Mouse (Mus musculus): ENCODE data around the gene Nsmce4a.

DNA sequence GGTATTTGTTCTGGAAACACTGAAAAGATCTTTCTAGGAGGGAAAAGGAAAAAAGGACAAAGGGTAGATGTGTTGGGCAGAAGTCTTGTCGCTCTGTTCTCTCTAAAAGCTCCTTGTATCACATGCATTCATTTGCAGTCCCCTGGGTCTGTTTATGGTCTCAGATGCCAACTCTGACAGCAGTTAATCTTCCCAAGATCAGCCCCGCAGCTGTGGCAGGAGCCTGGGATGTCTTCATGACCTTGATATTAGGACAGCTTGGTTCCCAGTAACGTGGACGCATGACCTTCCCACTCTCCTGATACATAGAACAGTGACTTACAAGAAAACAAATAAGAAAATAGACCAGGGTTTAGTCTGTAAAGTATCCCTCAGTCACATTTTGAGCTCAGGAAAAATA, 41.1 kb upstream of the Nsmce4a start:
- no peak for TF ChIP-seq CTCF (IDR thresholded peaks at IDR 0.05; ENCODE audit: borderline replicate concordance, control insufficient read depth, extremely low read depth, insufficient read depth, low read length, poor library complexity)
- TF ChIP-seq POLR2A (IDR thresholded peaks at IDR 0.05; ENCODE audit: control insufficient read depth, extremely low read depth, insufficient read depth, low read length, poor library complexity): no peak
